Mouse (Mus musculus) ovary, postnatal 10 days (tissue): ENCODE data around the gene Midn.

Experiments
- DNase-seq: peaks from one replicate; pipeline ENCODE4 v3.0.0; 2022; ENCODE audit warnings: low spot score

Midn gene

GRCm38 (mm10) chr10:80147719-80148601, at the start of gene Midn:
TSS of gene Midn (plus strand) at chr10:80148272.
- DNase-seq, result peak; percentile 88

GRCm38 (mm10) chr10:80098630-80099029, 49.4 kb upstream of the Midn start:
- no peak for DNase-seq

- no peak for DNase-seq
These were observed 47.1 kb upstream of the Midn start for GRCm38 (mm10) chr10:80100982-80101381.

GRCm38 (mm10) chr10:80102216-80102915, 45.7 kb upstream of the Midn start:
- DNase-seq, result peak; percentile 62

- DNase-seq, result no peak
These were observed 45.0 kb upstream of the Midn start for GRCm38 (mm10) chr10:80103032-80103431.

- DNase-seq, result no peak
These were observed 43.9 kb upstream of the Midn start for GRCm38 (mm10) chr10:80104181-80104580.

GRCm38 (mm10) chr10:80105460-80105859, 42.6 kb upstream of the Midn start, which contains the start of gene Sbno2:
TSS of gene Sbno2 (minus strand) at chr10:80105571.
- no peak for DNase-seq

GRCm38 (mm10) chr10:80105926-80106325, 42.1 kb upstream of the Midn start:
- DNase-seq, result no peak

GRCm38 (mm10) chr10:80107678-80108077, 40.4 kb upstream of the Midn start:
- no peak for DNase-seq

GRCm38 (mm10) chr10:80114341-80115284, 33.5 kb upstream of the Midn start:
- DNase-seq, result peak; percentile 91

GRCm38 (mm10) chr10:80115290-80115943, 32.7 kb upstream of the Midn start, which contains the start of gene Stk11:
TSS of gene Stk11 (plus strand) at chr10:80115803.
- peak; percentile 94 for DNase-seq

GRCm38 (mm10) chr10:80115944-80116335, 32.1 kb upstream of the Midn start:
- no peak for DNase-seq

GRCm38 (mm10) chr10:80116563-80116926, 31.5 kb upstream of the Midn start:
- DNase-seq, result no peak

GRCm38 (mm10) chr10:80116927-80117691, 31.0 kb upstream of the Midn start:
- DNase-seq, result no peak

GRCm38 (mm10) chr10:80117736-80118135, 30.3 kb upstream of the Midn start:
- no peak for DNase-seq

GRCm38 (mm10) chr10:80118552-80118951, 29.5 kb upstream of the Midn start:
- DNase-seq, result no peak

- no peak for DNase-seq
These were observed 27.9 kb upstream of the Midn start for GRCm38 (mm10) chr10:80120146-80120545.

- no peak for DNase-seq
These were observed 26.4 kb upstream of the Midn start for GRCm38 (mm10) chr10:80121639-80122038.

GRCm38 (mm10) chr10:80123932-80124562, 24.0 kb upstream of the Midn start:
- DNase-seq, result no peak

GRCm38 (mm10) chr10:80127920-80128319, 20.2 kb upstream of the Midn start:
- DNase-seq, result no peak
